Mouse (Mus musculus) CH12.LX (cell line): Measurements from ENCODE around the gene Tspan15. TPM values are rescaled to one million over a fixed set of nuclear protein-coding genes. Genes with fewer than 3 reads are reported as not detected.

Source experiments
- DNase-seq: peaks from one replicate; pipeline ENCODE4 v3.0.0-alpha.2; 2013; ENCODE audit errors: extremely low read depth
- H3K27ac ChIP-seq: 2 replicates; pipeline ENCODE4 v1.5.1; 2012; ENCODE audit warnings: low read depth, mild to moderate bottlenecking, control low read depth, moderate library complexity; ENCODE audit not compliant: insufficient read depth
- H3K27me3 ChIP-seq: replicated peaks from 2 replicates; pipeline ENCODE3; 2012; ENCODE audit warnings: inconsistent platforms
- H3K36me3 ChIP-seq, 2 experiments: replicated peaks in 1 of 2; 2 replicates each; pipeline versions ENCODE3 to v1.6.1; 2012; ENCODE audit warnings: inconsistent platforms in 1 of 2, low read length in 1 of 2, mild to moderate bottlenecking in 1 of 2, mixed read lengths in 1 of 2, moderate library complexity in 1 of 2; ENCODE audit not compliant: control insufficient read depth in 1 of 2, insufficient read depth in 1 of 2
- H3K4me1 ChIP-seq, 2 experiments: 2 replicates each; pipeline ENCODE4 v1.6.1; 2012; ENCODE audit warnings: inconsistent platforms in 1 of 2, moderate library complexity in 1 of 2; ENCODE audit not compliant: insufficient read depth in 2 of 2, control insufficient read depth in 1 of 2
- H3K4me2 ChIP-seq: 2 replicates; pipeline ENCODE4 v1.6.1; 2012; ENCODE audit warnings: low read depth, mild to moderate bottlenecking, control low read depth; ENCODE audit not compliant: poor library complexity, insufficient read depth, severe bottlenecking
- H3K4me3 ChIP-seq, 3 experiments: fragments of 150-350 bp in 1 of 3; sonication (generic) in 1 of 3; replicated peaks in 1 of 3; 2 replicates each; pipeline versions ENCODE3 to v1.5.1; 2011 to 2012; ENCODE audit warnings: low read depth in 2 of 3, low read length in 2 of 3, mild to moderate bottlenecking in 2 of 3, moderate library complexity in 2 of 3, control low read depth in 1 of 3, improper control_type of control experiment in 1 of 3, inconsistent platforms in 1 of 3, mixed read lengths in 1 of 3; ENCODE audit not compliant: poor library complexity in 1 of 3
- H3K79me2 ChIP-seq: replicated peaks from 2 replicates; pipeline ENCODE4 v1.6.1; 2012; ENCODE audit warnings: mild to moderate bottlenecking, moderate library complexity; ENCODE audit not compliant: control insufficient read depth, poor library complexity, insufficient read depth, severe bottlenecking; ENCODE audit errors: extremely low read depth
- H3K9ac ChIP-seq: 2 replicates; pipeline ENCODE4 v1.6.1; 2012; ENCODE audit warnings: low read depth, mild to moderate bottlenecking, control low read depth, moderate library complexity; ENCODE audit not compliant: insufficient read depth
- H3K9me3 ChIP-seq: replicated peaks from 2 replicates; pipeline ENCODE3; 2012; ENCODE audit warnings: low read length, inconsistent platforms, mixed read lengths
- CHD1 ChIP-seq: IDR thresholded peaks from 2 replicates; pipeline ENCODE4 v1.6.1; 2012; ENCODE audit warnings: low read depth, low read length, improper control_type of control experiment, inconsistent platforms
- ELF1 ChIP-seq: IDR thresholded peaks from 2 replicates; pipeline ENCODE4 v1.6.1; 2014; ENCODE audit warnings: low read depth, mild to moderate bottlenecking, inconsistent platforms, low read length, improper control_type of control experiment
- ETS1 ChIP-seq: conservative IDR thresholded peaks from 2 replicates; pipeline ENCODE4 v1.6.1; 2012; ENCODE audit warnings: low read depth, mild to moderate bottlenecking, inconsistent platforms, low read length, improper control_type of control experiment, moderate library complexity
- GABPA ChIP-seq: IDR thresholded peaks from 2 replicates; pipeline ENCODE4 v1.6.1; 2012; ENCODE audit warnings: low read depth, low read length, improper control_type of control experiment, inconsistent platforms; ENCODE audit not compliant: insufficient replicate concordance
- JUN ChIP-seq: IDR thresholded peaks from 2 replicates; pipeline ENCODE4 v1.6.1; 2011; ENCODE audit warnings: low read depth, mild to moderate bottlenecking, low read length, improper control_type of control experiment, moderate library complexity; ENCODE audit not compliant: insufficient read depth
- JUND ChIP-seq: conservative IDR thresholded peaks from 2 replicates; pipeline ENCODE4 v1.6.1; 2011; ENCODE audit warnings: low read depth, low read length, improper control_type of control experiment
- MAFK ChIP-seq: IDR thresholded peaks from 2 replicates; pipeline ENCODE4 v1.6.1; 2011; ENCODE audit warnings: low read length, improper control_type of control experiment; ENCODE audit not compliant: insufficient replicate concordance
- MAZ ChIP-seq: IDR thresholded peaks from 2 replicates; pipeline ENCODE4 v1.6.1; 2012; ENCODE audit warnings: low read depth, mild to moderate bottlenecking, inconsistent platforms, low read length, improper control_type of control experiment, moderate library complexity
- MXI1 ChIP-seq: IDR thresholded peaks from 2 replicates; pipeline ENCODE4 v1.6.1; 2011; ENCODE audit warnings: mild to moderate bottlenecking, low read depth, low read length, improper control_type of control experiment
- MYC ChIP-seq: IDR thresholded peaks from 2 replicates; pipeline ENCODE4 v1.6.1; 2011; ENCODE audit warnings: low read depth, mild to moderate bottlenecking, improper control_type of control experiment, low read length
- NRF1 ChIP-seq: IDR thresholded peaks from 2 replicates; pipeline ENCODE4 v1.6.1; 2014; ENCODE audit warnings: low read depth, mild to moderate bottlenecking, inconsistent platforms, low read length, improper control_type of control experiment, moderate library complexity
- POLR2A ChIP-seq: IDR thresholded peaks from 2 replicates; pipeline ENCODE4 v1.6.1; 2011; ENCODE audit warnings: low read depth, mild to moderate bottlenecking, improper control_type of control experiment, low read length
- POLR2AphosphoS2 ChIP-seq: IDR thresholded peaks from 2 replicates; pipeline ENCODE4 v1.6.1; 2011; ENCODE audit warnings: low read depth, low read length, improper control_type of control experiment
- SMC3 ChIP-seq: IDR thresholded peaks from 2 replicates; pipeline ENCODE4 v1.6.1; 2011; ENCODE audit warnings: low read depth, low read length, improper control_type of control experiment
- TCF12 ChIP-seq: IDR thresholded peaks from 2 replicates; pipeline ENCODE4 v1.6.1; 2014; ENCODE audit warnings: low read depth, mild to moderate bottlenecking, inconsistent platforms, low read length, improper control_type of control experiment
- UBTF ChIP-seq: IDR thresholded peaks from 2 replicates; pipeline ENCODE4 v1.6.1; 2012; ENCODE audit warnings: low read depth, mild to moderate bottlenecking, inconsistent platforms, low read length, improper control_type of control experiment, moderate library complexity
- dilution Hi-C: fragments of 300-500 bp; cut with MboI; formaldehyde crosslinking; loops from 2 replicates; pipeline ENCODE4 v1.14.3; 2020; ENCODE audit warnings: low sequenced_read_pairs; ENCODE audit not compliant: extremely low pct_unique_long_range_greater_than_20kb, extremely low pct_ligation_motif_present
- in situ Hi-C: fragments of 300-500 bp; cut with MboI; formaldehyde crosslinking; loops from 3 replicates; pipeline ENCODE4 v1.14.3; 2019; ENCODE audit warnings: low sequenced_read_pairs, low pct_ligation_motif_present, low pct_unique_long_range_greater_than_20kb, mixed read lengths
- polyA plus RNA-seq: library from polyadenylated mRNA; unstranded; fragments of >175 nt; gene quantifications from 2 replicates; pipeline ENCODE4 v1.2.1, GENCODE M21; 2012; ENCODE audit warnings: low read depth; ENCODE audit not compliant: insufficient read length
- total RNA-seq, 2 experiments: library from RNA; depleted of rRNA; stranded (reverse); fragments of 300-350 nt in 1 of 2; fragments of >200 nt in 1 of 2; gene quantifications; 2 replicates each; pipeline ENCODE4 v1.2.3; 2012 to 2014

Gene Tspan15
- total and polyA plus RNA-seq, 3 experiments, result 0.12 to 0.30 TPM; not detected in 1

DNA sequence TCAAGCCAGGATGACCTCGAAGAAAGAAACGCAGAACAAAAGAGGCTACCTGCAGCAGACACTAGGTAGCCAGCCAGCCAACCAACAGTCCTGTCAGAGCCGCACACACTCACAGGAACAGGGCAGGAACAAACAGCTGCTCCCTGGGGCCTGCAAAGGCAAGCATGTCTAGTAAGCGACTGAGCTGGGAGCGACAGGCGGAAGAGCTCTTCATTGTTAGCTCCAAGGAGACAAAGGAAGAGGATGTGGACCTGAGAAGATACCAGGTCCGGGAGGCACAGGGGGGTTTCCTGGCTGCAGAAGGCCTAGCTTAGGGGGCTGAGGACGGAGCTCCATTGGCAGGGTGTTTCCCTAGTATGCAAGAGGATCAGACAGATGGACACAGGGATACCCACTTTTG lies 13.9 kb downstream of the Tspan15 start:
- no peaks in the 10 kb centered on the region for H3K79me2 ChIP-seq
- in situ Hi-C loops (no loop called here), dilution Hi-C loops (no loop called here)
- no peak overlapping the region for H3K4me3 ChIP-seq
- peaks cover 54% of the 10 kb centered on the region for H3K27me3 ChIP-seq
- H3K4me2 ChIP-seq, result no peak overlapping the region
- H3K4me1 ChIP-seq, result peaks cover 9 to 14% of the 10 kb centered on the region in 2 experiments; a peak in 3 of 4 replicates
- H3K36me3 ChIP-seq, result no peaks in the 10 kb centered on the region
- H3K9ac ChIP-seq, result no peak overlapping the region
- DNase-seq, result no peak
- H3K9me3 ChIP-seq, result no peaks in the 10 kb centered on the region
- no peak overlapping the region for H3K27ac ChIP-seq
- TF ChIP-seq TCF12 (no peak), POLR2A (no peak), NRF1 (no peak), JUN (no peak), GABPA (no peak), SMC3 (no peak), POLR2AphosphoS2 (no peak), MAZ (no peak), UBTF (no peak), MAFK (no peak), CHD1 (no peak), JUND (no peak), MXI1 (no peak), MYC (no peak)

DNA sequence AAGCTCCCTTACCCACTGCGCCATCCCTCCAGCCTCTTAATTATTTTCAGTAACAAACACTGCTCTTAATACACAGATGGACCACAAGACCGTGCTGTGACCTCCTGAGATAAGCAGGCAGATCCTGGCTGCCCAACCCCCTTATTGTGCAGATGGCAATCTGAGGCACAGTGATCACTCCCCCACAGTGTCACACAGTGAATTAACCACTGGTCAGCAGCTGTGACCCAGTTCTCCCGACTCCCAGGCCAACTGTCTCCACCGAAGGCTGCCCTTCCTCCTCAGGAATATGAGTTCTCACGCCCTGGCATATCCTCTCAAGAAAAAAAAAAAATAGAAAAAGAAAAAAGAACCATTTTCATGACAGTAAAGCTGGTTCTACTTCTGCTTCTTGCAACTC lies 14.5 kb downstream of the Tspan15 start:
- TF ChIP-seq CHD1, result no peak
- no peak for TF ChIP-seq ELF1
- no peak for TF ChIP-seq MAZ
- no peak for TF ChIP-seq ETS1
- DNase-seq, result no peak
- peaks cover 50% of the 10 kb centered on the region for H3K27me3 ChIP-seq
- no peak overlapping the region for H3K4me3 ChIP-seq
- H3K4me1 ChIP-seq, result peaks cover 9 to 14% of the 10 kb centered on the region in 2 experiments; a peak in 3 of 4 replicates
- H3K27ac ChIP-seq, result no peak overlapping the region
- in situ Hi-C loops (no loop called here), dilution Hi-C loops (no loop called here)
- H3K9ac ChIP-seq, result no peak overlapping the region
- no peak overlapping the region for H3K4me2 ChIP-seq
- no peaks in the 10 kb centered on the region for H3K79me2 ChIP-seq
- no peaks in the 10 kb centered on the region for H3K36me3 ChIP-seq
- H3K9me3 ChIP-seq, result no peaks in the 10 kb centered on the region
